Mouse (Mus musculus): Measurements from ENCODE around the gene Qtrt2.

The Qtrt2 gene

GRCm38 (mm10) chr16:43827492-43827891 lies 99.1 kb downstream of the Qtrt2 start:
- DNase-seq (ENCODE audit: low read depth in 1 of 2, low spot score in 2 of 2), result no peak

GRCm38 (mm10) chr16:43818404-43818803 lies 108.2 kb downstream of the Qtrt2 start:
- no peak for DNase-seq (ENCODE audit: low read depth in 1 of 2, low spot score in 2 of 2)

GRCm38 (mm10) chr16:43816321-43816720 lies 110.3 kb downstream of the Qtrt2 start:
- DNase-seq (ENCODE audit: low read depth in 1 of 2, low spot score in 2 of 2), result no peak

- DNase-seq (ENCODE audit: low read depth in 1 of 2, low spot score in 2 of 2), result no peak
These were observed 112.0 kb downstream of the Qtrt2 start for GRCm38 (mm10) chr16:43814644-43815043.

Data from monocyte, adult 2 months (primary cell).